Mouse (Mus musculus): ENCODE results near the gene 4930402H24Rik.

GRCm38 (mm10) chr2:130919062-130919593 lies 12.9 kb upstream of the 4930402H24Rik start:
- TF ChIP-seq CTCF (IDR thresholded peaks at IDR 0.05; ENCODE audit: borderline replicate concordance, extremely low read depth, insufficient read depth, insufficient read length): no peak
- TF ChIP-seq POLR2A (IDR thresholded peaks at IDR 0.05; ENCODE audit: borderline replicate concordance, extremely low read depth, insufficient read depth, insufficient read length, poor library complexity, severe bottlenecking): no peak
